Mouse (Mus musculus): ENCODE measurements around the gene Itga5. TPM values are rescaled to one million over a fixed set of nuclear protein-coding genes. Genes with fewer than 3 reads are reported as not detected.

Gene Itga5
- total RNA-seq, 1 experiment from 2014 or later: 11.7 TPM

- ATAC-seq (replicated peaks in 1 of 2; ENCODE audit: insufficient read depth in 1 of 2, low FRiP score in 2 of 2, low TSS enrichment in 1 of 2, low read depth in 1 of 2, poor library complexity in 2 of 2, severe bottlenecking in 2 of 2): peak; percentile 71 to 84
Measured at GRCm38 (mm10) chr15:103305070-103305678, 61.4 kb downstream of the Itga5 start.

DNA sequence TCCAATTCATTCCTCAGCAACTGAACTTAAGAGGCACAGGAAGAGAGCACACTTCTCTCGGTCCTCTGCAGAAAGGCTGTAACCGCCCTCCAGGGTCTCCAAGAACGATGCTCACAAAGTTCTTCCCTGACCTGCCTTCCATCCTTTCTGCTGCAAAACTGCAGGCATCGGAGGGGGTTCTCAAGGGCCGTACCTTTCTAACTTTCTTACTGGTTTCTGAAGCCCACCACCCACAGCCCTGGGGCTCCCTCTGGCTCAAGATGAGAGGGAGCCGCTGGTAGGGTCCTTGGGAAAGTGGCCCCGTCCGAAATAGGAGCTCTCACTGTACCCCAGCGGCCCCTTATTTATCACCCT, 62.0 kb downstream of the Itga5 start:
- no peak for ATAC-seq (replicated peaks in 1 of 2; ENCODE audit: insufficient read depth in 1 of 2, low FRiP score in 2 of 2, low TSS enrichment in 1 of 2, low read depth in 1 of 2, poor library complexity in 2 of 2, severe bottlenecking in 2 of 2)

DNA sequence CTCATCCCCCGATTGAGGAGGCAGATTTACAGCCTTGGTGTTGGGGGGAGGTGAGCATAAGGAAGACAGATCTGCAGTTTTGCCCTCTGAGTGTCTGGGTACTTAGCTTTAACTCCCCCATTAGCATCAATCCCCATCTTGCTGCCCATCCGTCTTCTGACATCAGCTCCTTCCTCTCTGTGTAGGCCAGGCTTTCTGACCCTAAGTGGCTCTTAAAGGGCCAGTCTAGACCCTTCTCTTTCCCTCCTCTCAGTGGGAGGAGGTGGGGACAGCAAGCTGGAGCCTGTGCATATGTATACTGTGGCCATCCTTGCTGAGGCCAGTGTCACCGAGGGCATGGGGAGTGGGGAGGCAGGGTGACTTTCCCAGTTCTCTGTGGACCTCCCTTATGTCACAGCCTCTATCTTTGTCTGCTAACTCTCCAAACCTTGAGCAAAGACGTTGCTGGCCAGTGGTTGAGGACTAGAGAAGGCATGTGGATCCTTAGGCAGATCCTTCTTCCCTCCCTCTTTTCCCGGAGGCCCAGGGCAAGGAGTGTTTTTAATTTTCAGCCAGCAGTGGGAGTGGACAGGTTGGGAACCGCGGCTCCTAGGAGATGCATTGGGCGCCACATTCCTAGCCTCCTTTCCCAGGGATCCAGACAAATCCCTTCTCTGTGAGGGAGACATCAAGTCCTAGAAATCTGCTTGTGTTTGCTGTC, 62.5 kb downstream of the Itga5 start:
- ATAC-seq (replicated peaks in 1 of 2; ENCODE audit: insufficient read depth in 1 of 2, low FRiP score in 2 of 2, low TSS enrichment in 1 of 2, low read depth in 1 of 2, poor library complexity in 2 of 2, severe bottlenecking in 2 of 2): no peak

- no peak for ATAC-seq (replicated peaks in 1 of 2; ENCODE audit: insufficient read depth in 1 of 2, low FRiP score in 2 of 2, low TSS enrichment in 1 of 2, low read depth in 1 of 2, poor library complexity in 2 of 2, severe bottlenecking in 2 of 2)
Measured at GRCm38 (mm10) chr15:103302341-103303021, 64.1 kb downstream of the Itga5 start.

GRCm38 (mm10) chr15:103301547-103302340, 64.8 kb downstream of the Itga5 start:
- no peak for ATAC-seq (replicated peaks in 1 of 2; ENCODE audit: insufficient read depth in 1 of 2, low FRiP score in 2 of 2, low TSS enrichment in 1 of 2, low read depth in 1 of 2, poor library complexity in 2 of 2, severe bottlenecking in 2 of 2)

DNA sequence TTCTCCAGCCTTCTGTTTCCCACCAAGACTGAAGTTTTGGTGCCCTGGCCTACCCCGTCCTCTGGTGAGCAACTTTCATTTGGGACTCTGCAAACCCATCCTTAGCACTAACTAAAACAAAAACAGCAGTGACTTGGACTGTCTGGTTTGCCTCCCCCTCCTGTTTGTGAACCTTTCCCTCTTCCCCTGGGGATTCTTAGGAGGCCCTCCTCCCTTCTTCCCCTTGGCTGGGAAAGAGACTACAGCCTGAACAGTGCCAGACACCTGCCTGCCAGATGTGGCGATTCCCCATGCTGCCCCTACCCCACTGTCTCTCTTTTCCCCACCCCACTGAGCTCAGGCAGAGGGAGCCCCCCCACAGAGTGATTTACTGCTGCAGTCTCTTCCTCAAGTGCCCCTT, 65.5 kb downstream of the Itga5 start:
- no peak for ATAC-seq (replicated peaks in 1 of 2; ENCODE audit: insufficient read depth in 1 of 2, low FRiP score in 2 of 2, low TSS enrichment in 1 of 2, low read depth in 1 of 2, poor library complexity in 2 of 2, severe bottlenecking in 2 of 2)

- ATAC-seq (replicated peaks in 1 of 2; ENCODE audit: insufficient read depth in 1 of 2, low FRiP score in 2 of 2, low TSS enrichment in 1 of 2, low read depth in 1 of 2, poor library complexity in 2 of 2, severe bottlenecking in 2 of 2): no peak
Measured at GRCm38 (mm10) chr15:103300560-103300959, 66.0 kb downstream of the Itga5 start.

DNA sequence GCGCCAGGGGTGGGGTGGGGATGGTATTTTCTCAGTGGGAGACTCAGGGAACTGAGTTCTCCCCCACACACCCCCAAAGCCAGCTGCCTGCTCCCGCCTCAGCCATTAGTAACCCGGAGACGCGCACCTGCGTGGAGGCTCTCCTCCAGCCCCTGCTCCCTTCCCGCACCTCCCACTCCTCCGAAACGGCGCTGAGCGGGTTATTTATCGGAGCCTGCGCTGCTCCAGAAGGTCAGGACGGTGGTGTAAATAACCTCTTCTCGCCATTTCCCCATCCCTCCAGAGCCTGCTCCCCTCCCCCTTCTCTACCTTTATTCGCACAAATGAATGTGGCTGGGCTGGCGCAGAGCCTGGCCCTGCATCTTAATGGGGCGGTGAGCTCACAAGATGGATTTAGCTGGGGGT, 66.5 kb downstream of the Itga5 start:
- no peak for ATAC-seq (replicated peaks in 1 of 2; ENCODE audit: insufficient read depth in 1 of 2, low FRiP score in 2 of 2, low TSS enrichment in 1 of 2, low read depth in 1 of 2, poor library complexity in 2 of 2, severe bottlenecking in 2 of 2)

DNA sequence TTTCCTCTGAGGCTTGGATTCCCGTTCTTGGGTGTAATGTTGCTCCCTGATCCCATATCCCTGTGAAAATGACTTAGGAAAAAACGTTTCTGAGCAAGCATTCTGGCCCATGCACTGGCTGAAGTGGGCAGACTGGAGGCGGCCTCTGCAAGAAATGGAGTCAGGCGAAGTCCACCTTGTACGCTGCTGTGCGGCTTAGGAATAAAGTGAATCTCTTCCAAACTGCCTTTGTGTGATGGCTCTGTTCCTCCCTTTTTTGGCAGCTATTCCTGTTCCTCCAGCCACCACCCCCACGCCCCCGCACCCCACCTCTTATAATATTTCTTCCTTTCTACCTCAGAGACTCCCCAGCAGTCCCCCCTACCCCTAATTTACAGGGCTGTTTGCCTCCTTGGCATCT, 66.9 kb downstream of the Itga5 start:
- ATAC-seq (replicated peaks in 1 of 2; ENCODE audit: insufficient read depth in 1 of 2, low FRiP score in 2 of 2, low TSS enrichment in 1 of 2, low read depth in 1 of 2, poor library complexity in 2 of 2, severe bottlenecking in 2 of 2): no peak

DNA sequence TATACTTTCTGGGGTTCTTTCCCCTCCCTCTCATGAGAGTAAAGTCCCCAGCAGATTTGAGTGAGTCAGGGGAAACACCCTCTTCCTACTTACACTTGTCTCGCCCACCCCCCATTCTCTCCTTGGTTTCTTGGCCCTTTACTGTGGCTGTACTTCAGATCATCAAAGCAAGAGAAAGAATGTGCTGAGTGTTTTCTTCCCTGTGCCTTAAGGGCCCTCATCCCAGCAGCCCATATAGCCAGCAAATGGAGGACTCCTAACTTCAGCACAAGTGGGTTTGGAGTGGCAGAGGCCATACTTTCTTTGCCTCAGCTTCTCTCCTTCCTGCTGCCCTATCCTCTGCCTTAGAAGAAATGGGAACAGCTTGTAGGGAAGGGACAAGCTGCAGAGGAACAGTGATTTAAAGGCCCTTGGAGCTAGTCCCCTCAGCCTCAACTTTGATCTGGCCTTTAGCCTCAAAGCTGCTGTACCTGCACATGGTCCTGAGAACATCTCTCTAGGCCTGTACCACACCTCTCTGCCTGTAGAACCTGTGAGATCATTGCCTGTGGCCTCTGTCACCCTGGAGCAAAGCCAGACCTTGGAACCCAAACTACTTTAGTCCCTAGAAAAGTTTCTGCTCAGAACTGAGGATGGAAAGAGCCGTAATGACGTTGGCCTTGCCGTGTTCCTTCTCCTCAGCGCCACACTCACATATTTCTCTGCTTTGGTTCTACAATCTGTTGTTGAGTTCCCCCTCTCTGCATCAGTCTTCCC, 67.5 kb downstream of the Itga5 start:
- ATAC-seq (replicated peaks in 1 of 2; ENCODE audit: insufficient read depth in 1 of 2, low FRiP score in 2 of 2, low TSS enrichment in 1 of 2, low read depth in 1 of 2, poor library complexity in 2 of 2, severe bottlenecking in 2 of 2): no peak

- ATAC-seq (replicated peaks in 1 of 2; ENCODE audit: insufficient read depth in 1 of 2, low FRiP score in 2 of 2, low TSS enrichment in 1 of 2, low read depth in 1 of 2, poor library complexity in 2 of 2, severe bottlenecking in 2 of 2): no peak
Measured at GRCm38 (mm10) chr15:103298026-103298425, 68.5 kb downstream of the Itga5 start.

- ATAC-seq (replicated peaks in 1 of 2; ENCODE audit: insufficient read depth in 1 of 2, low FRiP score in 2 of 2, low TSS enrichment in 1 of 2, low read depth in 1 of 2, poor library complexity in 2 of 2, severe bottlenecking in 2 of 2): no peak
Measured at GRCm38 (mm10) chr15:103297313-103297712, 69.2 kb downstream of the Itga5 start.

DNA sequence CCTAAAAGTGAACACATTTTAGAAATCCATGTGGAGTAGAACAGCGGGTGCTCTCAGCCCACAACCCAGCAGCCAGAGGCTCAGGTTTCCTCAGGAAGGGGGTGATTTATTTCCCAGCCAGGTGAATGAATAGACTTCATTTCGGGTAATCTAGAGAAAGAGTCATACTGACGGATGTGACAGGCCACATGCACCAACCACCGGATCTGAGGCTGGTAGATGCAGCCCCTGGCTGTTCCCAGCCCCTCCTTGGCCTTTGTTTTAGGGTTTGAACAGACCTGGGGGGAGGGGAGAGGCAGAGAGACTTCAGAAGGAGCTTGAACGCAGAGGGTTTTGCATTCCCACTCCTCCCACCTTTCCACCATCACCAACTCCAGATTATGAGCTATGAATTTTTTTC, 70.7 kb downstream of the Itga5 start:
- ATAC-seq (replicated peaks in 1 of 2; ENCODE audit: insufficient read depth in 1 of 2, low FRiP score in 2 of 2, low TSS enrichment in 1 of 2, low read depth in 1 of 2, poor library complexity in 2 of 2, severe bottlenecking in 2 of 2): peak; percentile 72 to 84; a peak in 3 of 4 replicates

GRCm38 (mm10) chr15:103294649-103295048, 71.9 kb downstream of the Itga5 start:
- no peak for ATAC-seq (replicated peaks in 1 of 2; ENCODE audit: insufficient read depth in 1 of 2, low FRiP score in 2 of 2, low TSS enrichment in 1 of 2, low read depth in 1 of 2, poor library complexity in 2 of 2, severe bottlenecking in 2 of 2)
